Mouse (Mus musculus) ovary, adult 18-20 months (tissue): Measurements from ENCODE around the gene Olfr887.

ENCODE experiments used
- DNase-seq: peaks from one replicate; pipeline ENCODE4 v3.0.0; 2022; ENCODE audit warnings: low spot score, mixed read lengths

The Olfr887 gene

DNA sequence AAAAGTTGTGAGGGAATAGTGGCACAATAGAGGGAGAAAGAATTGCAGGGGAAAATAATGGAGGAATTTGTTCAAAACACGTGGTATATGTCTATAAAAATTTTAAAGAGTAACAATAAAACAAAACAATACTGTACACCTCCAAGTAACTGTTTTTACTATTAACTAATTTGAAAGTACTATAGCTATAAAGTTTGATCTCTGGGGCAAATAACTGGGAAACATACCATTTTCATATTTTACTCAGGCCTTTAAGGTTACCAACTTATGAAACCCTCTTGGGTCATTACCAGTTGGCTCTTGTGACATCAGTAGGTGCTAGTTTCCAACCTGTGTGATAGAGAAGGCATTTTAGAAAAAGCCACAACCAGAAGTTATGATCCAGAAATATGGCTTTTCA lies at the start of gene Olfr887:
Gene Olfr887 (plus strand): TSS at position 301 of the 400 bp plus-strand sequence.
- no peak for DNase-seq

DNA sequence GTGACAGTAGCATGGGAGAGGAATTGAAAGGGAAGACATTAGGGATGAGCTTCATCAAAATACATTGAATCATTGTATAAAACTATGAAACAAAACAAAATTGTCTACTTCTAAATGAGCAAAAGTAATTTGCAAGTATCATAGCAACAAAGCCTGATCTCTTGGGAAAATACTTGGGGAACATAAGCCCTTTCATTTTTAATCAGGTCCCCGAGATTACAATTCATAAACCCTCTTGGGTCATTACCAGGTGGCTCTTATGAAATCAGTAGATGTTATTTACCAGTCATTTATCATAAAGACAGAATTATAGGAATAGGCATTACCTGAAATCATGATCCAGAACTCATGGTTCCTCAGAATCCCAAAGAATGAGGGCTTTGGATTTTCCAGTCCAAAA lies 37.6 kb upstream of the Olfr887 start, which contains the start of gene Olfr884:
Gene Olfr884 (plus strand): TSS at position 301 of the 400 bp plus-strand sequence.
- DNase-seq = no peak

DNA sequence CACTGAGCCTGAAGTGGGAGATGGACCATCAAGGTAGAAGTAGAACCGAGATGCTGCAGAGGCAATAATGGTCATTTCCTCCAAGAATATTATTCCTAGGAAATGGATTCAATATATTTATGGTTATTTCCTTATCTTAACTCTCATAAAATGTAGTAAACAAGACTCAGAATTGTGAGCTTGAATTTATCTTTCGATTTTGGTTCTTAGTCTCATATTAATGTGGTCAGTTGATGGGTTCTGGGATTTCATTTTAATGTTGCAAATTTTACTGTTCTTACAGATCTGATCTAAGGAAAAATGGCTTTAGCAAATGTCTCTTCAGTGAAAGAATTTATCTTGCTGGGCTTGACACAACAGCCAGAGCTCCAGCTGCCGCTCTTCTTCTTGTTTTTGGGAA lies 22.9 kb upstream of the Olfr887 start, which contains the start of gene Olfr885:
Gene Olfr885 (plus strand): TSS at position 301 of the 400 bp plus-strand sequence.
- DNase-seq = no peak

DNA sequence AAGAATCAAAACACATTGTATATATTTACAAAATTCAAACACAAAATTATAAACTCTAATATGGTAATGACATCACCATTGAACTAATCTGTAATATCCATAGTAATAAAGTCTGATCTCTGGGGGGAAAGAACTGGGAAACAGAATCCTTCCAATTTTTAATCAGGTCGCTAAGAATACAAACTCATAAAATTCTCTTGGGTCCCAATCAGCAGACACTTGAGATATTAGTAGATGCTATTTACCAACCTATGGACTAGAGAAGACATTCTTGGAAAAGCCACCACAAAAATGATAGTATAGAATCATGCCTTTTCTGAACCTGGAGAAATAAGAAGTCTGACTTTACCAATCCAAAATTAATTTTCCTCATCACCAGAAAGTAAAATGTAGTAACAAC lies 24.0 kb downstream of the Olfr887 start, which contains the start of gene Olfr888:
Gene Olfr888 (plus strand): TSS at position 301 of the 400 bp plus-strand sequence.
- no peak for DNase-seq

DNA sequence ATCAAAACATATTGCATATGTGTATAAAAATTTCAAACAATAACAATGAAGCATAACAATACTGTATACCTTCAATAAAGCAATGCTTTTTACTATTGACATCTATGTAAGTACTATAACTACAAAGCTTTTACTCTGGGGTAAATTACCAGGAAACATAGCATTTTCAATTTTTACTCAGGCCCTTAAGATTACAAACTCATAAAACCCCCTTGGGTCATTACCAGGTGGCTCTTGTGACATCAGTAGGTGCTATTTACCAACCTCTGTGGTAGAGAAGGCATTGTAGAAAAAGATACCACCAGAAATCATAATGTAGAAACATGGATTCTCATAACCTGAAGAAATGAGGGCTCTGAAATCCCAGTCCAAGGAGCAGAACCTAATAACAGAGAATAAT lies 31.0 kb downstream of the Olfr887 start, which contains the start of gene Olfr889:
Gene Olfr889 (plus strand): TSS at position 301 of the 400 bp plus-strand sequence.
- DNase-seq = no peak
